Mouse (Mus musculus) yolk sac, embryonic 10.5 days (tissue): Measurements from ENCODE around the gene Card9.

Source experiments
- DNase-seq: peaks from one replicate; pipeline ENCODE4 v3.0.0-alpha.2; 2017; ENCODE audit warnings: low spot score

The Card9 gene

GRCm38 (mm10) chr2:26325386-26326181, 35.1 kb downstream of the Card9 start:
- peak; percentile 54 for DNase-seq

- no peak for DNase-seq
Measured at GRCm38 (mm10) chr2:26324917-26325316, 35.8 kb downstream of the Card9 start.

- DNase-seq, result no peak
Measured at GRCm38 (mm10) chr2:26323589-26324325, 37.0 kb downstream of the Card9 start.

- DNase-seq, result no peak
Measured at GRCm38 (mm10) chr2:26320245-26321185, 40.2 kb downstream of the Card9 start.

GRCm38 (mm10) chr2:26319519-26320244, 41.0 kb downstream of the Card9 start:
- DNase-seq, result no peak

- no peak for DNase-seq
Measured at GRCm38 (mm10) chr2:26319109-26319508, 41.6 kb downstream of the Card9 start.

GRCm38 (mm10) chr2:26317991-26318672, 42.6 kb downstream of the Card9 start:
- DNase-seq, result no peak

- no peak for DNase-seq
Measured at GRCm38 (mm10) chr2:26317371-26317770, 43.3 kb downstream of the Card9 start.

GRCm38 (mm10) chr2:26316576-26317246, 44.0 kb downstream of the Card9 start:
- no peak for DNase-seq

GRCm38 (mm10) chr2:26315925-26316311, 44.8 kb downstream of the Card9 start:
- DNase-seq, result no peak

- DNase-seq, result peak; percentile 87
Measured at GRCm38 (mm10) chr2:26315072-26315924, 45.4 kb downstream of the Card9 start, which contains the start of gene Gpsm1. Gpsm1 (plus strand) TSS chr2:26315515.

- DNase-seq, result peak; percentile 42
Measured at GRCm38 (mm10) chr2:26314281-26315071, 46.2 kb downstream of the Card9 start.

- no peak for DNase-seq
Measured at GRCm38 (mm10) chr2:26313394-26313793, 47.3 kb downstream of the Card9 start.

- no peak for DNase-seq
Measured at GRCm38 (mm10) chr2:26312812-26313211, 47.9 kb downstream of the Card9 start.

- no peak for DNase-seq
Measured at GRCm38 (mm10) chr2:26311936-26312335, 48.8 kb downstream of the Card9 start.

- peak; percentile 53 for DNase-seq
Measured at GRCm38 (mm10) chr2:26309739-26310138, 51.0 kb downstream of the Card9 start.

- DNase-seq, result no peak
Measured at GRCm38 (mm10) chr2:26306702-26307101, 54.0 kb downstream of the Card9 start.

GRCm38 (mm10) chr2:26305555-26305954, 55.2 kb downstream of the Card9 start:
- no peak for DNase-seq
